19 mouse cellular contexts compared by ENCODE assay signal in genomic region chr5:88782072-88782765, GRCm38 (mm10). TPM values are rescaled to one million over a fixed set of nuclear protein-coding genes. Genes with fewer than 3 reads are reported as not detected.
A peak's percentile ranks its signal among the peaks of the same experiment; 100 is the strongest.
DNase-seq lines count a peak whose midpoint lies in the region; ATAC-seq and TF ChIP-seq lines count a peak whose summit lies in the region.
"Had no signal": no experiment of that assay in that cellular context is flagged by ENCODE, and none has a peak within 500 bp of the region (broad histone marks: within the 10 kb centered on the region; RNA-seq: fewer than 3 reads in every experiment).

No protein-coding gene starts in this region.

- H3K9ac ChIP-seq in limb, embryonic 11.5 days (ENCODE audit: low read length) = no peak overlapping the region
- no peak overlapping the region for H3K9ac ChIP-seq in intestine, embryonic 16.5 days (ENCODE audit: low read depth, low read length)
- H3K9ac ChIP-seq in liver, postnatal 0 days (replicated peaks) = no peak overlapping the region
- H3K9ac ChIP-seq: embryonic facial prominence, embryonic 12.5 days; forebrain, embryonic 13.5 days; forebrain, embryonic 15.5 days had no signal

- H3K4me1 ChIP-seq in limb, embryonic 11.5 days (ENCODE audit: control insufficient read depth, insufficient read depth, low read length) = no peaks in the 10 kb centered on the region
- no peaks in the 10 kb centered on the region for H3K4me1 ChIP-seq in limb, embryonic 10.5 days
- no peaks in the 10 kb centered on the region for H3K4me1 ChIP-seq in intestine, embryonic 16.5 days (ENCODE audit: control insufficient read depth, insufficient read depth, low read length)
- no peaks in the 10 kb centered on the region for H3K4me1 ChIP-seq in liver, postnatal 0 days (ENCODE audit: insufficient read depth)
- H3K4me1 ChIP-seq: embryonic facial prominence, embryonic 10.5 days; embryonic facial prominence, embryonic 12.5 days; forebrain, embryonic 13.5 days; forebrain, embryonic 15.5 days had no signal

- WGBS in limb, embryonic 11.5 days = 78% methylated on average over 7 of the region's 7 CpGs
- 82% methylated on average over 7 of the region's 7 CpGs for WGBS in limb, embryonic 10.5 days
- 63% methylated on average over 7 of the region's 7 CpGs for WGBS in intestine, embryonic 16.5 days
- 80% methylated on average over 7 of the region's 7 CpGs for WGBS in liver, postnatal 0 days (ENCODE audit: insufficient replicate concordance)

- no peaks in the 10 kb centered on the region for H3K9me3 ChIP-seq in limb, embryonic 11.5 days (ENCODE audit: control insufficient read depth, low read length)
- no peaks in the 10 kb centered on the region for H3K9me3 ChIP-seq in limb, embryonic 10.5 days (replicated peaks)
- H3K9me3 ChIP-seq in intestine, embryonic 16.5 days (ENCODE audit: control insufficient read depth, low read length) = no peaks in the 10 kb centered on the region
- no peaks in the 10 kb centered on the region for H3K9me3 ChIP-seq in liver, postnatal 0 days (ENCODE audit: low read length)
- H3K9me3 ChIP-seq: embryonic facial prominence, embryonic 10.5 days; embryonic facial prominence, embryonic 12.5 days; forebrain, embryonic 13.5 days; forebrain, embryonic 15.5 days had no signal

- peak; percentile 18 for DNase-seq in limb, embryonic 11.5 days (ENCODE audit: low spot score)
- no peak for DNase-seq in limb, embryonic 10.5 days (ENCODE audit: low spot score)
- peak; percentile 19 for DNase-seq in R1 (ENCODE audit: low read depth, low spot score)
- DNase-seq in liver, postnatal 0 days = no peak
- no peak for DNase-seq in urinary bladder, postnatal 10 days (ENCODE audit: low spot score)
- DNase-seq: adrenal gland, adult 8-10 months; adrenal gland, postnatal 14 days; adrenal gland, postnatal 36 days; cerebellum, adult 11-12 months; cerebellum, adult 2 months; cerebellum, adult 9-10 months; cerebellum, postnatal 10 days; cerebellum, postnatal 25 days had no signal

- H3K27ac ChIP-seq in limb, embryonic 11.5 days (replicated peaks; ENCODE audit: low read depth, low read length) = no peak overlapping the region
- H3K27ac ChIP-seq in limb, embryonic 10.5 days = no peak overlapping the region
- H3K27ac ChIP-seq in intestine, embryonic 16.5 days (ENCODE audit: low read length) = no peak overlapping the region
- no peak overlapping the region for H3K27ac ChIP-seq in liver, postnatal 0 days (ENCODE audit: low read depth)
- H3K27ac ChIP-seq: embryonic facial prominence, embryonic 10.5 days; embryonic facial prominence, embryonic 12.5 days; forebrain, embryonic 13.5 days; forebrain, embryonic 15.5 days had no signal

- TF ChIP-seq CTCF in liver, postnatal 0 days (IDR thresholded peaks at IDR 0.05; ENCODE audit: low read depth) = no peak

- peaks cover 11% of the 10 kb centered on the region for H3K36me3 ChIP-seq in limb, embryonic 11.5 days (ENCODE audit: control insufficient read depth, insufficient read depth, low read length)
- H3K36me3 ChIP-seq in limb, embryonic 10.5 days = peaks cover 92% of the 10 kb centered on the region
- H3K36me3 ChIP-seq in intestine, embryonic 16.5 days (ENCODE audit: control insufficient read depth, insufficient read depth, low read length) = no peaks in the 10 kb centered on the region
- peaks cover 65% of the 10 kb centered on the region for H3K36me3 ChIP-seq in liver, postnatal 0 days (replicated peaks; ENCODE audit: insufficient read depth, low read length)

- no peak for TF ChIP-seq EP300 in liver, postnatal 0 days (IDR thresholded peaks at IDR 0.05; ENCODE audit: low read depth)

- no peaks in the 10 kb centered on the region for H3K27me3 ChIP-seq in limb, embryonic 11.5 days (ENCODE audit: control insufficient read depth, insufficient read depth, low read length)
- H3K27me3 ChIP-seq in limb, embryonic 10.5 days (ENCODE audit: low read depth, poor library complexity, severe bottlenecking) = no peaks in the 10 kb centered on the region
- no peaks in the 10 kb centered on the region for H3K27me3 ChIP-seq in intestine, embryonic 16.5 days (replicated peaks; ENCODE audit: control insufficient read depth, insufficient read depth, low read length)
- H3K27me3 ChIP-seq in liver, postnatal 0 days (ENCODE audit: insufficient read depth, low read length) = no peaks in the 10 kb centered on the region
- H3K27me3 ChIP-seq: embryonic facial prominence, embryonic 12.5 days; forebrain, embryonic 13.5 days; forebrain, embryonic 15.5 days had no signal

- no peak overlapping the region for H3K4me3 ChIP-seq in limb, embryonic 11.5 days (ENCODE audit: low read depth, low read length)
- H3K4me3 ChIP-seq in limb, embryonic 10.5 days = no peak overlapping the region
- H3K4me3 ChIP-seq in intestine, embryonic 16.5 days (ENCODE audit: low read length) = no peak overlapping the region
- no peak overlapping the region for H3K4me3 ChIP-seq in liver, postnatal 0 days (ENCODE audit: low read depth, low read length)
- H3K4me3 ChIP-seq: embryonic facial prominence, embryonic 10.5 days; embryonic facial prominence, embryonic 12.5 days; forebrain, embryonic 13.5 days; forebrain, embryonic 15.5 days had no signal

- no peak overlapping the region for H3K4me2 ChIP-seq in limb, embryonic 11.5 days (ENCODE audit: low read depth, severe bottlenecking)
- H3K4me2 ChIP-seq in intestine, embryonic 16.5 days (ENCODE audit: low read depth, low read length) = no peak overlapping the region
- H3K4me2 ChIP-seq in liver, postnatal 0 days (ENCODE audit: low read depth, low read length) = no peak overlapping the region
- H3K4me2 ChIP-seq: embryonic facial prominence, embryonic 12.5 days; forebrain, embryonic 13.5 days; forebrain, embryonic 15.5 days had no signal

- ATAC-seq in limb, embryonic 11.5 days (ENCODE audit: insufficient number of reproducible peaks, low FRiP score, low TSS enrichment, low read depth) = no peak
- ATAC-seq in intestine, embryonic 16.5 days = peak; percentile 77
- ATAC-seq in liver, postnatal 0 days = no peak
- ATAC-seq: activated CD4-positive, CD25-positive, alpha-beta regulatory T cell, adult 4 months; forebrain, embryonic 13.5 days; forebrain, embryonic 15.5 days had no signal

RNA-seq across cellular contexts. Expression of gene Dck, which starts 17.4 kb away (rescaled TPM):
- polyA plus RNA-seq in limb, embryonic 11.5 days (2014; fragmentation: Nextera tagmentation; extraction: Ambion mirVana) = 93.3 and 95.1 TPM in 2 replicates
- 76.8 and 88.2 TPM in 2 replicates for polyA plus RNA-seq in limb, embryonic 10.5 days (2016; fragmentation: Nextera tagmentation; extraction: Ambion mirVana)
- polyA plus RNA-seq in intestine, embryonic 16.5 days (2015; fragmentation: Nextera tagmentation; extraction: Ambion mirVana) = 29.6 and 32.7 TPM in 2 replicates
- 44.7 and 46.8 TPM in 2 replicates for polyA plus RNA-seq in liver, postnatal 0 days (2015; fragmentation: Nextera tagmentation; extraction: Ambion mirVana)

Comparison
In these comparisons a context has a peak if more than half of its experiments do, and no peak if none do; other contexts are left out.
1. DNase-seq: peak in limb, embryonic 11.5 days (single experiment) and R1 (single experiment); none in limb, embryonic 10.5 days (single experiment), liver, postnatal 0 days (single experiment) and urinary bladder, postnatal 10 days (single experiment).